Mouse (Mus musculus): ENCODE measurements around the gene Scyl2. TPM values are rescaled to one million over a fixed set of nuclear protein-coding genes. Genes with fewer than 3 reads are reported as not detected.
"Not testable (repeated sequence)": the region's sequence is repeated elsewhere in the genome, so short reads cannot be mapped to it uniquely, and the experiment has no call there.

The Scyl2 gene
- polyA plus RNA-seq, 1 experiment from 2014 or later, result 10.5 TPM

DNA sequence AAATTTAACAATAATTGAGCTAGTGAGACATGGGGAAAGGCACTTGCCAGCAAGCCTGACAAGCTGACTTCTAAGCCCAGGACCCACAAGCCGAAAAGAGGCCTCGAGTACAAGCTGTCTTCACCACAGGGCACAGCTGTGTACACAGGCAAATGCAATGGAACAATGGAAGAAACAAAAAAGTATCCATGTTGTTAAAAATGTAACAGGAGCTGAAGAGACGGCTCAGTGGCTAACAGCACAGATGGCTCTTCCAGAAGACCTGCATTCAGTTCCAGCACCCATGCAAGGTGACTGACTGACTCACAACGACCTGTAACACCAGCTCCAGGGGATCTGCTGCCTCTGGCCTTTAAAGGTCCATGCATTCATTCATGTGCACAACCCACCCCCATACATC, 9.5 kb downstream of the Scyl2 start:
- peaks cover 3% of the 10 kb centered on the region; the same call in 1 of the 2 replicates for H3K4me1 ChIP-seq (replicated peaks)
- no peak overlapping the region for H3K4me3 ChIP-seq (replicated peaks)
- no peaks in the 10 kb centered on the region for H3K36me3 ChIP-seq
- WGBS, result 46% methylated on average over 4 of the region's 4 CpGs
- ATAC-seq, result no peak
- H3K9ac ChIP-seq (replicated peaks), result no peak overlapping the region
- no peak overlapping the region for H3K4me2 ChIP-seq (replicated peaks)
- H3K27me3 ChIP-seq, result no peaks in the 10 kb centered on the region
- no peaks in the 10 kb centered on the region for H3K9me3 ChIP-seq
- H3K27ac ChIP-seq, result no peak overlapping the region

DNA sequence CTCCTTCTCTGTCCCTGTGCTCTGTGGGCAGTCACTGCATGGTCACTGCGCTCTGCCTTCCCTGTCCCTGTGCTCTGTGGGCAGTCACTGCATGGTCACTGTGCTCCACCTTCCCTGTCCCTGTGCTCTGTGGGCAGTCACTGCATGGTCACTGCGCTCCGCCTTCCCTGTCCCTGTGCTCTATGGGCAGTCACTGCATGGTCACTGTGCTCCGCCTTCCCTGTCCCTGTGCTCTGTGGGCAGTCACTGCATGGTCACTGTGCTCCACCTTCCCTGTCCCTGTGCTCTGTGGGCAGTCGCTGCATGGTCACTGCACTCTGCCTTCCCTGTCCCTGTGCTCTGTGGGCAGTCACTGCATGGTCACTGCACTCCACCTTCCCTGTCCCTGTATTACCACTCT, 15.7 kb downstream of the Scyl2 start:
- not testable (repeated sequence) for ATAC-seq; H3K27ac ChIP-seq; H3K36me3 ChIP-seq; H3K9ac ChIP-seq (replicated peaks); H3K27me3 ChIP-seq; H3K4me2 ChIP-seq (replicated peaks); H3K4me1 ChIP-seq (replicated peaks); H3K9me3 ChIP-seq; H3K4me3 ChIP-seq (replicated peaks)
- WGBS, result 93% methylated on average over 5 of the region's 5 CpGs

DNA sequence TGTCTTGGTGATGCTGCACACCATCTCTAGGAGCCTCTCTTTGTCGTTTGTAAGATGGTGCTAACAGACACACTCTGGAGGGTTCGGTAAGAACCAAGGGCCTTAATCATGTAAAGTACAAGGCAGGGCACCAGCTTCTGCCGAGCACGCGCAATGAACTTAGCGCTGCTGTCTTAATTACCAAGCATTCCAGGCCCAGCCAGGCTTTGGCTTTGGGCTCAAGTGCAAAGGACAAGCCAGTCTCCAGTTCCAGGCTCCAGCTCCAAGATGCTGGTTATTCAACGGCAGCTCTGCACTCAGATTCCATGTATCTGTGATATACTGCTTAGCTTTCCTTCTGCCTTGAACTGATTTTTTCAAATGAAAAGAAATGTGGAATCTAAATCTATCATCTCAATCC, 18.5 kb downstream of the Scyl2 start:
- Histone ChIP-seq H3K9ac (replicated peaks) (no peak overlapping the region), H3K4me2 (replicated peaks) (no peak overlapping the region), H3K27ac (no peak overlapping the region), H3K4me1 (replicated peaks) (no peaks in the 10 kb centered on the region), H3K36me3 (peaks cover 18% of the 10 kb centered on the region), H3K4me3 (replicated peaks) (no peak overlapping the region), H3K27me3 (no peaks in the 10 kb centered on the region), H3K9me3 (no peaks in the 10 kb centered on the region)
- 82% methylated on average over 7 of the region's 7 CpGs for WGBS
- no peak for ATAC-seq

DNA sequence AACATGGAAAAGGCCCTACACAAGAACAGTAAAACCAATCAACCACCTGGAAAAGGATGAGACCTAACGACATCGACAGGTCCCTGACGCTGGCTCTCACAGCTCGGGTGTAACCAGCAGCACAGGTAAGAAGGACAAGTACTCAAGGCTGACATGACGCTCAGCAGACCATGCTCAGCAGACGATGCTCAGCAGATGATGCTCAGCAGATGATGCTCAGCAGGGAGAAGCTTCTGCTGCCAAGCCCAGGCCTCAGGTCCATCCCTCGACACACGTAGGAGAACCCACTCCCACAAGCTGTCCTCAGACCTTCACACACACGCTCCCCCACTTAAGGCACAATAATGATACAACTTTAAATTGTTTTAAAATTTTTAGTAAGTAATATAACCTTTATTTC, 20.4 kb downstream of the Scyl2 start:
- H3K4me2 ChIP-seq (replicated peaks), result no peak overlapping the region
- no peak overlapping the region for H3K9ac ChIP-seq (replicated peaks)
- H3K27me3 ChIP-seq, result no peaks in the 10 kb centered on the region
- no peak for ATAC-seq
- H3K4me1 ChIP-seq (replicated peaks), result no peaks in the 10 kb centered on the region
- no peak overlapping the region for H3K4me3 ChIP-seq (replicated peaks)
- no peak overlapping the region for H3K27ac ChIP-seq
- WGBS, result 96% methylated on average over 9 of the region's 9 CpGs
- H3K9me3 ChIP-seq, result no peaks in the 10 kb centered on the region
- peaks cover 32% of the 10 kb centered on the region for H3K36me3 ChIP-seq

DNA sequence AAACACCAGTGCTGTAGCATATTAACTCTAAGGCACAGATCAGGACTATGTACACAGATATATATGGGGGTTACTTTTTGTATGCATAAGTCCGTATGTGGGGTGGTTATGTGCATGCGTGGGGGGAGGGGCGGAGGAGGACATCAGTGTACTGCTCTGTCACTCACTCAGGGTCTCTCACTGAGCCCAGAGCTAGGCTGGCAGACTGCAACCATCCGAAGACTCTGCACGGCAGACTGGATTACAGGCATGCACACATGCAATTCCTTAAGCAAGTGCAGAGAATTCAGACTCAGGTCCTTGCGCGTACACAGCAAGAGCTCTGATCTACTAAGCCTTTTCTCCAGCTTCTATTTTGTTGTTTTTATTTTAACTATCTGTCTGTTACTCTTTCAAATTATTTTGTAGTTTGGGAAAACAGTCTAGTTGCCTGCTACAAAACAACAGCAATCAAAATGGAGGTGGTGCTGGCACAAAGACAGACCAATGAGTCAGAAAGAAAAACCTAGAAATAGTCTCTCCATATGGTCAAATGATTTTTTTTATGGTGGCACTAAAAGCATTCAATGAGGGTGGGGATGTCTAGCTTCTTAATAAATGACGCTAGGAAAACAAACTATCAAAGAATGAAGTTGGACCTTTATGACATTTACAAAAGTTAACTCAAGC, 21.0 kb downstream of the Scyl2 start:
- no peak overlapping the region for H3K27ac ChIP-seq
- H3K4me1 ChIP-seq (replicated peaks), result no peaks in the 10 kb centered on the region
- no peak for ATAC-seq
- no peaks in the 10 kb centered on the region for H3K9me3 ChIP-seq
- 95% methylated on average over 8 of the region's 8 CpGs for WGBS
- H3K9ac ChIP-seq (replicated peaks), result no peak overlapping the region
- H3K4me2 ChIP-seq (replicated peaks), result no peak overlapping the region
- H3K4me3 ChIP-seq (replicated peaks), result no peak overlapping the region
- no peaks in the 10 kb centered on the region for H3K27me3 ChIP-seq
- peaks cover 36% of the 10 kb centered on the region for H3K36me3 ChIP-seq

DNA sequence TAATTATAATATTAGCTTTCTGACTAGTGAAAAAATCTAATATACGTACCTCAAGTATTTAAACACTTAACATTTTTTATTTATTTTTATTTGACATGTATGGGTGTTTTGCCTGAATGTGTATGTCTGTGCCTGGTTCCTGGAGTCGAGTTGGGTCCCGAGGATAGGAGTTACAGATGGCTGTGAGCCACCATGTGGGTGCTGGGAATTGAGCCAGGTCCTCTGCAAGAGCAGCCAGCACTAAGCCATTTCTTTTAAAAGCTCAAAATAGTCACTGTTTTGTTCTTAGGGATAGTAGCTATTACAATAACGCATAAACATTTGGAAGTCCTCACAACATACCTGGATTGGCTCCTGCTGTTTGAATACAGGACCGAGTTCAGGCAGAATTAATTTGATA, 29.7 kb downstream of the Scyl2 start:
- WGBS, result 92% methylated on average over 5 of the region's 5 CpGs

DNA sequence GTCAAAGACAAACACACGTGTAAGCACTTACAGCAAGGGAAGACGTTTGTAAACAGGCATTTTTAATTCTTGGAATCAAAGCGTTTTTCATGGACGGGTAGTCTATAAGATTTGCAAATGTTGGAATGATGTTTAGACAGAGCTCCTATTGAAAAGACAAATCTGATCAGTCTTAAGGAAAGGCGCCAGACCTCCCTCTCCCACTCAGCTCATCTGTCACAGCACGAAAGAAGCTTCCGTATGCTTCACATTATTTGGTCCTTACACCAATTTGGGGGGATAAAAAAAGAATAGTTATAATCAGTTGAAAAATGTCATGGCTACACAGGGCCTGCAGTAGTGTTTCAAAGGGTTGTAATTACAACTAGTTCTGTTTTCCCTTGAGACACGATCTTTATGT, 33.2 kb downstream of the Scyl2 start:
- Histone ChIP-seq H3K27ac (no peak overlapping the region), H3K27me3 (no peaks in the 10 kb centered on the region), H3K9ac (replicated peaks) (no peak overlapping the region), H3K36me3 (peaks cover 72% of the 10 kb centered on the region), H3K4me3 (replicated peaks) (no peak overlapping the region), H3K4me1 (replicated peaks) (no peaks in the 10 kb centered on the region), H3K9me3 (no peaks in the 10 kb centered on the region), H3K4me2 (replicated peaks) (no peak overlapping the region)
- WGBS, result 91% methylated on average over 8 of the region's 8 CpGs
- ATAC-seq, result no peak

More for the DNA sequence above, 29.7 kb downstream of the Scyl2 start:
- H3K4me2 ChIP-seq (replicated peaks), result no peak overlapping the region
- no peak for ATAC-seq
- H3K36me3 ChIP-seq, result peaks cover 72% of the 10 kb centered on the region
- no peak overlapping the region for H3K27ac ChIP-seq
- no peaks in the 10 kb centered on the region for H3K27me3 ChIP-seq
- H3K4me1 ChIP-seq (replicated peaks), result no peaks in the 10 kb centered on the region
- no peaks in the 10 kb centered on the region for H3K9me3 ChIP-seq
- no peak overlapping the region for H3K9ac ChIP-seq (replicated peaks)
- H3K4me3 ChIP-seq (replicated peaks), result no peak overlapping the region

DNA sequence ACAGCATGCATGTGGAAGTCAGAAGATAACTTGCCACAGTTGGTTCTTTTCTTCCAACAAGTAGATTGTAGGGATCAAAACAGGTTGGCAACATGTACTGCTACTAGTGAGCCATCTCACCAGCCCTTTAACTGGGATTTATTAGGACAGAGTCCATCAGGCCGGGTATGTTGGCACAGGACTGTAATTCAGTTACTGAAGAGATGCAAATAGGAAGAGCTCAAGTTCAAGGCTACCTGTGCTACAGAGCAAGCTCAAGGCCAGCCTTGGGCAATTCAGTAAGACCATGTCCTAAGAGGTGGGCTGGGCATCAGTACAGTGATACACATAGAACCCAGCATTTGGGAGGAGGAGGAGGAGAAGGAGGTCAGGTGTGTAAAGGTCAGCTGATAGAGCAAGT, 34.4 kb downstream of the Scyl2 start:
- no peaks in the 10 kb centered on the region for H3K4me1 ChIP-seq (replicated peaks)
- H3K4me3 ChIP-seq (replicated peaks), result no peak overlapping the region
- no peak overlapping the region for H3K4me2 ChIP-seq (replicated peaks)
- no peaks in the 10 kb centered on the region for H3K9me3 ChIP-seq
- H3K27ac ChIP-seq, result no peak overlapping the region
- 92% methylated on average over 1 of the region's 1 CpGs for WGBS
- H3K36me3 ChIP-seq, result peaks cover 64% of the 10 kb centered on the region
- no peak overlapping the region for H3K9ac ChIP-seq (replicated peaks)
- H3K27me3 ChIP-seq, result no peaks in the 10 kb centered on the region
- no peak for ATAC-seq

DNA sequence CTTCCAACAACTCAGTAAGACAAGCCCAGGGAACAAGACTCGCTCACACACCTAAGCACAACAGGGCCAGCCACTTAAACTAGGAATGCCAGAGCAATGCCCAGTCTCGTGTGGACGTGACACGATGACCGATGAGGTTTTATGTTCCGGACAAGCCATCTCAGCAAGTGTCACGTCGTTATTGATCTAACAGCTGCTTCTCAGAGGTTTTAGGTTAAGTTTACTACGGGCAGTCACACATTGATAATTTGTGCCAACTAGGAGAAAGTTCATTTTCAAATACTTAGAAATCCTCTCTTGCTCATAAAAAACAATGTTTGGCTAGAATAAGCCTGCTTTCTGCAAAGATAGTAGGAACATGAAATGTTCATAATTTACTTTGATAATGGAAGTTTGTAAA, 39.2 kb downstream of the Scyl2 start:
- no peaks in the 10 kb centered on the region for H3K9me3 ChIP-seq
- ATAC-seq, result no peak
- H3K4me3 ChIP-seq (replicated peaks), result no peak overlapping the region
- H3K27me3 ChIP-seq, result no peaks in the 10 kb centered on the region
- no peak overlapping the region for H3K4me2 ChIP-seq (replicated peaks)
- H3K36me3 ChIP-seq, result peaks cover 71% of the 10 kb centered on the region
- H3K4me1 ChIP-seq (replicated peaks), result no peaks in the 10 kb centered on the region
- 94% methylated on average over 9 of the region's 9 CpGs for WGBS
- no peak overlapping the region for H3K9ac ChIP-seq (replicated peaks)
- H3K27ac ChIP-seq, result no peak overlapping the region

DNA sequence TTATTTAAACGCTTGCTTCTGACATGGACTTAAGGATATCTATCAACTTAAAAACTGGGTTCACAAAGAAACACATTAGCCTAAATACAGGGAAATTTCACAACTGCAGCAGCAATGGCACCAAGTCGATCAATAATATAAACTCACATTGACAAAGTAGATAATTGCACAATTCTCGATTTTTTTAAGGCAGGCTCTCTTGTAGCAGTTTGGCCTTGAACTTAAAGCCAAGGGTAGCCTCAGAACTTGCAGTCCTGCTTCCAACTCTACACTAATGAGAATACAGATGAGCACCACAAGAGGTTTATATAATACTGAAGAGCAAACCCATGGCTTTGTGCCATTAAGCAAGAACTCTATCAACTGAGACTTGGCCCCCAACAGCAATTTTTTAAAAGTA, 49.1 kb downstream of the Scyl2 start:
- WGBS, result 97% methylated on average over 3 of the region's 3 CpGs

DNA sequence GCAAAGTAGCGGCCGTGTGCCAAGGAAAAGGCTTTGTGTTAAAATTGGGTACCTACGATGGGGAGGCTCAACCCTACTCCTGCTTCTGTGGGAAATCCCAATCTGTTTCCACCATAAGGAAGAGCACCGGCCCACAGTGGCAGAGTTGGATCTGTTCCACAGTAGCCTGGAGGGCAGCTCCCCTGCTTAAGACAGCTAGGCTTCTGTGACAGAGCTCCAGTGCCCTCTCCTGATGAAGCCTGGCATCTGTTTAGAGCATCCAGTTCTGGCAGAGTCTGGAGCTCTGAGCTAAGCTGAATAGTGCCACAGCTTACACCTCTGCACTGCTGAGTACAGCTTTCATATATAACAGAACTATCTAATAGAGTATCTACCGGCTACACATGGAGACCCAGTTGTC, 51.1 kb downstream of the Scyl2 start:
- Histone ChIP-seq H3K4me1 (replicated peaks) (no peaks in the 10 kb centered on the region), H3K27ac (no peak overlapping the region), H3K4me3 (replicated peaks) (no peak overlapping the region), H3K9ac (replicated peaks) (no peak overlapping the region), H3K4me2 (replicated peaks) (no peak overlapping the region), H3K9me3 (no peaks in the 10 kb centered on the region), H3K27me3 (no peaks in the 10 kb centered on the region), H3K36me3 (peaks cover 12% of the 10 kb centered on the region)
- peak; percentile 60 for ATAC-seq
- 88% methylated on average over 5 of the region's 5 CpGs for WGBS

More for the DNA sequence above, 49.1 kb downstream of the Scyl2 start:
- Histone ChIP-seq H3K4me2 (replicated peaks) (no peak overlapping the region), H3K9ac (replicated peaks) (no peak overlapping the region), H3K36me3 (peaks cover 32% of the 10 kb centered on the region), H3K4me3 (replicated peaks) (no peak overlapping the region), H3K27ac (no peak overlapping the region), H3K9me3 (no peaks in the 10 kb centered on the region), H3K27me3 (no peaks in the 10 kb centered on the region), H3K4me1 (replicated peaks) (no peaks in the 10 kb centered on the region)
- no peak for ATAC-seq

DNA sequence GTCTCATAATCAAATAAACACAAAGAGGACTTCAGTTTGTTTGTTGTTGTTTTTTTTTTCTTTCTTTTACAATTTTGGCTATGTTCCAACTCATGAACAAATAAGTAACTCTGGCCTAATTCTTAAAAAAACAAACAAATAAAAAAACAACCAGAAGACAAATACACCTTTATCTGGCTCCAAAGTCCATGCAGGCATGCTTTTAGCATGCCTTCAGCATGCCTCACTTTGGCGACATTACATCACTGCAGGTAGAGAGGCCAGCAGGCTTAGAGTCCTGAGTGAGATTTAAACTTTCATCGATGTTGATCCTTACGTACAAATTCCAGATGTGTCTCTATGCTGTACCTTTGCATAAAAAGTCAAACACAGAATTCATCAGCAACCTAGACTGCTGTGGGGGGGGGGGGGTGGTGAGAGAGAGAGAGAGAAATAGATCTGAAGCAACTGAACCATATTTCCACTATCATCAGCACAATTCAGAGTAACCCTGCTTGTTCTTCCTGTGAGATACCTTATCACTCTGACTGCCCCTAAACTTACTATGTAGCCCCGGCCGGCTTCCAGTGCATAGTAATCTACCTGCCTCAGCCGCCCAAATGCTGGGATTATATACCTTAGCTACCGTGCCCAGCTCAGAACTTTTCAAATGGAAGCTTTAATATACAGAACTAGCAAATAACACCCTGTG, 52.2 kb downstream of the Scyl2 start:
- no peak overlapping the region for H3K27ac ChIP-seq
- no peak overlapping the region for H3K4me2 ChIP-seq (replicated peaks)
- no peaks in the 10 kb centered on the region for H3K4me1 ChIP-seq (replicated peaks)
- ATAC-seq, result no peak
- peaks cover 4% of the 10 kb centered on the region; the same call in 1 of the 2 replicates for H3K36me3 ChIP-seq
- no peaks in the 10 kb centered on the region for H3K9me3 ChIP-seq
- H3K9ac ChIP-seq (replicated peaks), result no peak overlapping the region
- WGBS, result 93% methylated on average over 7 of the region's 7 CpGs
- no peaks in the 10 kb centered on the region for H3K27me3 ChIP-seq
- H3K4me3 ChIP-seq (replicated peaks), result no peak overlapping the region

DNA sequence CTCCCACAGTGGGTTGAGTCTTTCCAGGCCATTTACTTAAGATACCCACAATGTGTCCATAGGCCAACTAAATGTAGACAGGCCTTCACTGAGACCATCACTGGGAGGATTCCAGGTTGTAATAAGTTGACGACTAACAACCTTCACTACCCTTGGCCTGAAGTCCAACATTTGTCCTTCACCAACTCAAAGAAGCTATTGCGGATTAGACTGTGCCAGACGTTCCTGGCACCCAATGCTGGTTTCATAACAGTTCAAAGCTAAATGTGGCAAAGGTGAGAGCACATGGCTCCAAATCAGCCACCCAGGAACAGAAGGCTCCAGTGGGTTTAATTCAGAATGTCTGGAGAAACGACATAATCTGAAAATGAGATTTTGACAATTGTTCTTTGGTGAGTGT, 53.0 kb downstream of the Scyl2 start:
- Histone ChIP-seq H3K4me3 (replicated peaks) (no peak overlapping the region), H3K36me3 (no peaks in the 10 kb centered on the region), H3K4me1 (replicated peaks) (no peaks in the 10 kb centered on the region), H3K4me2 (replicated peaks) (no peak overlapping the region), H3K27me3 (no peaks in the 10 kb centered on the region), H3K9ac (replicated peaks) (no peak overlapping the region), H3K9me3 (no peaks in the 10 kb centered on the region), H3K27ac (no peak overlapping the region)
- WGBS, result 93% methylated on average over 4 of the region's 4 CpGs
- ATAC-seq, result no peak
